Mouse (Mus musculus) cortical plate, adult 2 months (tissue): ENCODE data around the gene Commd1.

Source experiments
- CTCF ChIP-seq: fragments of 200-500 bp; IDR thresholded peaks from 2 replicates; pipeline ENCODE4 v1.5.1; 2011; ENCODE audit warnings: mild to moderate bottlenecking, control low read depth, low read length; ENCODE audit not compliant: insufficient read depth; ENCODE audit errors: extremely low read depth
- POLR2A ChIP-seq: fragments of 200-500 bp; IDR thresholded peaks from 2 replicates; pipeline ENCODE4 v1.6.1; 2011; ENCODE audit warnings: mild to moderate bottlenecking, low read length, control low read depth; ENCODE audit not compliant: insufficient read depth; ENCODE audit errors: extremely low read depth

DNA sequence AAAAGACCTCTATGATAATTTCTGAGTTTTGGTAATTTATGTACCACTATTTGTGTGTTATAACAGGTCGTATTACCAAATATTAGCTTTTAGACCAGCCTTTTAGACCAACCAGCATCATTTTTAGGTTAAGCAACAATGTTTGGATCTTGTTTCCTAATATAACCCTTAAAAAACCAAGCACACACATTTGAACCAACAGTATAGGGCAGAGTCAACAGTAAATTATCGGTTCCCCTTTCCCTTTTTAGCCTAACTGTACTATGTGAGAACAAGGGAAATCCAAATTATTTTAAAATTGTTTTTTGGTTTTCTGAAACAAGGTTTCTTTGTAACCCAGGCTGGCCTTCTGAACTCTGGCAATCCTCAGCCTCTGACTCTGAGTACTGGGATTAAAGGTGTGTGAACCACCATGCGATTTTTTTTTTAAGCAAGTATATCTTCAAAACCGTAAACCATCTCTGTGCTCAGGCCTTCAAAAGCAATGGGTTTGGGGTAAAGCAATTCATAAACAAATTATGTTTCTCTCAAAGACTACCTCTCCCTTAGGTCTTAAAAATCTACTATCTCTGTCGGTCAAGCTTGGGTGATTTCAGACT, 125.0 kb downstream of the Commd1 start:
- TF ChIP-seq POLR2A = no peak
- TF ChIP-seq CTCF = no peak
